Mouse (Mus musculus) hindbrain, embryonic 13.5 days (tissue): Measurements from ENCODE around the gene D230025D16Rik. TPM values are rescaled to one million over a fixed set of nuclear protein-coding genes. Genes with fewer than 3 reads are reported as not detected.

Source experiments
- ATAC-seq: fragments of 200-750 bp; cut with Nextera tagmentation; 2 replicates; pipeline ENCODE4 v1.8.0; 2017; ENCODE audit warnings: moderate TSS enrichment; ENCODE audit not compliant: low FRiP score
- H3K27ac ChIP-seq: fragments of 300-500 bp; sonication (generic); 2 replicates; pipeline ENCODE4 v1.5.1; 2015; ENCODE audit warnings: inconsistent platforms, mild to moderate bottlenecking, moderate library complexity
- H3K27me3 ChIP-seq: fragments of 300-500 bp; sonication (generic); 2 replicates; pipeline ENCODE4 v1.6.1; 2015; ENCODE audit warnings: mild to moderate bottlenecking, inconsistent platforms
- H3K36me3 ChIP-seq: fragments of 300-500 bp; sonication (generic); 2 replicates; pipeline ENCODE4 v1.6.1; 2015; ENCODE audit warnings: mild to moderate bottlenecking, inconsistent platforms
- H3K4me1 ChIP-seq: fragments of 300-500 bp; sonication (generic); replicated peaks from 2 replicates; pipeline ENCODE4 v1.6.1; 2015; ENCODE audit warnings: inconsistent platforms
- H3K4me2 ChIP-seq: fragments of 300-500 bp; sonication (generic); 2 replicates; pipeline ENCODE4 v1.6.1; 2015; ENCODE audit warnings: inconsistent platforms, mild to moderate bottlenecking, moderate library complexity
- H3K4me3 ChIP-seq: fragments of 300-500 bp; sonication (generic); 2 replicates; pipeline ENCODE4 v1.5.1; 2015; ENCODE audit warnings: mild to moderate bottlenecking, inconsistent platforms
- H3K9ac ChIP-seq: fragments of 300-500 bp; sonication (generic); 2 replicates; pipeline ENCODE4 v1.6.1; 2015; ENCODE audit warnings: mild to moderate bottlenecking, inconsistent platforms
- H3K9me3 ChIP-seq: fragments of 300-500 bp; sonication (generic); 2 replicates; pipeline ENCODE4 v1.6.1; 2016; ENCODE audit warnings: inconsistent platforms
- WGBS: fragments of 180-500 bp; shearing (Covaris S2); methylation state at CpG from one replicate; pipeline ENCODE4 v1.1.7; 2015; 5-methylcytosine and 5-hydroxymethylcytosine counted together
- polyA plus RNA-seq: library from polyadenylated mRNA; unstranded; fragments of >200 nt; fragmentation: Nextera tagmentation; extraction: Ambion mirVana; gene quantifications from 2 replicates; pipeline ENCODE4 v1.2.1, GENCODE M21; 2015

The D230025D16Rik gene
- polyA plus RNA-seq, 1 experiment from 2014 or later, result 29.5 TPM

GRCm38 (mm10) chr8:105263244-105263912 lies 38.4 kb downstream of the D230025D16Rik start:
- H3K4me1 ChIP-seq, result peaks cover 37% of the 10 kb centered on the region
- no peak for ATAC-seq
- no peak overlapping the region for H3K9ac ChIP-seq
- peaks cover 96% of the 10 kb centered on the region for H3K27me3 ChIP-seq
- no peaks in the 10 kb centered on the region for H3K36me3 ChIP-seq
- H3K27ac ChIP-seq, result no peak overlapping the region
- H3K4me2 ChIP-seq, result no peak overlapping the region
- 40% methylated on average over 16 of the region's 16 CpGs for WGBS
- H3K4me3 ChIP-seq, result peak overlapping the region; percentile 55; the same call in 1 of the 2 replicates
- peaks cover 5% of the 10 kb centered on the region; the same call in 1 of the 2 replicates for H3K9me3 ChIP-seq

GRCm38 (mm10) chr8:105264024-105264982 lies 39.4 kb downstream of the D230025D16Rik start, which contains the start of the genes Tradd and Fbxl8:
Gene Tradd (minus strand): TSS chr8:105264609.
Gene Fbxl8 (plus strand): TSS chr8:105264648.
- ATAC-seq, result no peak
- 2% methylated on average over 54 of the region's 54 CpGs for WGBS
- peaks cover 96% of the 10 kb centered on the region for H3K27me3 ChIP-seq

GRCm38 (mm10) chr8:105265128-105265527 lies 40.2 kb downstream of the D230025D16Rik start:
- Histone ChIP-seq H3K36me3 (no peaks in the 10 kb centered on the region), H3K4me1 (peaks cover 37% of the 10 kb centered on the region), H3K4me2 (peak overlapping the region; percentile 76), H3K9ac (no peak overlapping the region; the same call in 1 of the 2 replicates), H3K27ac (no peak overlapping the region), H3K4me3 (peak overlapping the region; percentile 55), H3K27me3 (peaks cover 96% of the 10 kb centered on the region), H3K9me3 (peaks cover 5% of the 10 kb centered on the region; the same call in 1 of the 2 replicates)
- 11% methylated on average over 10 of the region's 10 CpGs for WGBS
- ATAC-seq, result no peak

More at GRCm38 (mm10) chr8:105264024-105264982, 39.4 kb downstream of the D230025D16Rik start, which contains the start of the genes Tradd and Fbxl8:
- Histone ChIP-seq H3K4me3 (peak within 1 kb of the TSS; percentile 55), H3K36me3 (no peaks in the 10 kb centered on the region), H3K4me1 (peaks cover 37% of the 10 kb centered on the region), H3K9ac (peak within 1 kb of the TSS; percentile 76), H3K9me3 (peaks cover 5% of the 10 kb centered on the region; the same call in 1 of the 2 replicates), H3K4me2 (peak within 1 kb of the TSS; percentile 76), H3K27ac (no peak within 1 kb of the TSS)

GRCm38 (mm10) chr8:105266775-105267174 lies 41.8 kb downstream of the D230025D16Rik start:
- H3K4me2 ChIP-seq, result no peak overlapping the region

GRCm38 (mm10) chr8:105268342-105269074 lies 43.6 kb downstream of the D230025D16Rik start:
- peak; percentile 88 for ATAC-seq
- Histone ChIP-seq H3K4me1 (peaks cover 46% of the 10 kb centered on the region), H3K4me2 (peak overlapping the region; percentile 72), H3K27me3 (peaks cover 99% of the 10 kb centered on the region), H3K9me3 (peaks cover 5% of the 10 kb centered on the region; the same call in 1 of the 2 replicates), H3K4me3 (peak overlapping the region; percentile 51), H3K36me3 (no peaks in the 10 kb centered on the region), H3K27ac (peak overlapping the region; percentile 64), H3K9ac (peak overlapping the region; percentile 65)
- WGBS, result under 1% methylated on average over 65 of the region's 65 CpGs

More at GRCm38 (mm10) chr8:105266775-105267174, 41.8 kb downstream of the D230025D16Rik start:
- 10% methylated on average over 13 of the region's 13 CpGs for WGBS
- H3K4me1 ChIP-seq, result peaks cover 46% of the 10 kb centered on the region
- H3K36me3 ChIP-seq, result no peaks in the 10 kb centered on the region
- no peak for ATAC-seq
- no peak overlapping the region for H3K9ac ChIP-seq
- H3K9me3 ChIP-seq, result peaks cover 5% of the 10 kb centered on the region; the same call in 1 of the 2 replicates
- H3K27ac ChIP-seq, result no peak overlapping the region
- H3K27me3 ChIP-seq, result peaks cover 96% of the 10 kb centered on the region
- H3K4me3 ChIP-seq, result no peak overlapping the region

- Histone ChIP-seq H3K9me3 (peaks cover 5% of the 10 kb centered on the region; the same call in 1 of the 2 replicates), H3K4me3 (peak overlapping the region; percentile 51), H3K27me3 (peaks cover 99% of the 10 kb centered on the region), H3K4me2 (peak overlapping the region; percentile 72), H3K9ac (peak overlapping the region; percentile 65), H3K4me1 (peaks cover 44% of the 10 kb centered on the region), H3K27ac (no peak overlapping the region; the same call in none of the 2 replicates), H3K36me3 (no peaks in the 10 kb centered on the region)
- WGBS, result 1% methylated on average over 10 of the region's 10 CpGs
- peak; percentile 47 for ATAC-seq
These were observed 44.1 kb downstream of the D230025D16Rik start for GRCm38 (mm10) chr8:105269075-105269458.

GRCm38 (mm10) chr8:105269461-105269947 lies 44.6 kb downstream of the D230025D16Rik start, which contains the start of gene Hsf4:
Gene Hsf4 (plus strand): TSS chr8:105269801.
- under 1% methylated on average over 42 of the region's 42 CpGs for WGBS
- Histone ChIP-seq H3K4me1 (peaks cover 41% of the 10 kb centered on the region), H3K36me3 (no peaks in the 10 kb centered on the region), H3K4me3 (peak within 1 kb of the TSS; percentile 51), H3K27ac (peak within 1 kb of the TSS; percentile 64), H3K27me3 (peaks cover 99% of the 10 kb centered on the region), H3K9me3 (peaks cover 5% of the 10 kb centered on the region; the same call in 1 of the 2 replicates), H3K9ac (peak within 1 kb of the TSS; percentile 65), H3K4me2 (peak within 1 kb of the TSS; percentile 72)
- no peak for ATAC-seq

GRCm38 (mm10) chr8:105270101-105270915 lies 45.4 kb downstream of the D230025D16Rik start:
- no peak for ATAC-seq
- no peaks in the 10 kb centered on the region for H3K36me3 ChIP-seq
- WGBS, result 3% methylated on average over 39 of the region's 39 CpGs
- peaks cover 5% of the 10 kb centered on the region; the same call in 1 of the 2 replicates for H3K9me3 ChIP-seq
- H3K4me3 ChIP-seq, result peak overlapping the region; percentile 51
- peak overlapping the region; percentile 65 for H3K9ac ChIP-seq
- H3K4me2 ChIP-seq, result peak overlapping the region; percentile 72
- peaks cover 99% of the 10 kb centered on the region for H3K27me3 ChIP-seq
- H3K4me1 ChIP-seq, result peaks cover 36% of the 10 kb centered on the region
- H3K27ac ChIP-seq, result no peak overlapping the region

GRCm38 (mm10) chr8:105270916-105271186 lies 45.9 kb downstream of the D230025D16Rik start:
- peaks cover 5% of the 10 kb centered on the region; the same call in 1 of the 2 replicates for H3K9me3 ChIP-seq
- H3K9ac ChIP-seq, result peak overlapping the region; percentile 24
- 2% methylated on average over 11 of the region's 11 CpGs for WGBS

GRCm38 (mm10) chr8:105275387-105275786 lies 50.4 kb downstream of the D230025D16Rik start:
- no peak overlapping the region for H3K9ac ChIP-seq
- H3K4me1 ChIP-seq, result peaks cover 33% of the 10 kb centered on the region
- 8% methylated on average over 10 of the region's 11 CpGs for WGBS
- no peak overlapping the region for H3K4me3 ChIP-seq
- peaks cover 12% of the 10 kb centered on the region for H3K36me3 ChIP-seq
- no peak overlapping the region for H3K27ac ChIP-seq
- H3K27me3 ChIP-seq, result peaks cover 99% of the 10 kb centered on the region
- H3K4me2 ChIP-seq, result peak overlapping the region; percentile 74
- H3K9me3 ChIP-seq, result no peaks in the 10 kb centered on the region
- ATAC-seq, result no peak

More at GRCm38 (mm10) chr8:105270916-105271186, 45.9 kb downstream of the D230025D16Rik start:
- Histone ChIP-seq H3K4me2 (peak overlapping the region; percentile 72; the same call in 1 of the 2 replicates), H3K36me3 (no peaks in the 10 kb centered on the region), H3K27me3 (peaks cover 99% of the 10 kb centered on the region), H3K4me3 (peak overlapping the region; percentile 51), H3K4me1 (peaks cover 41% of the 10 kb centered on the region), H3K27ac (no peak overlapping the region)
- ATAC-seq, result no peak
